Mouse (Mus musculus) forebrain, embryonic 12.5 days (tissue): ENCODE measurements at regions not wholly inside any gene's neighbourhood (a gene's known extent, or its start where the extent isn't known, plus 50 kb on each side); places are given as distances from the start of the nearest gene placed in this dataset.

ENCODE experiments used
- ATAC-seq: fragments of 200-750 bp; cut with Nextera tagmentation; 2 replicates; pipeline ENCODE4 v1.8.0; 2017; ENCODE audit warnings: moderate TSS enrichment; ENCODE audit not compliant: low FRiP score
- H3K27ac ChIP-seq: fragments of 300-500 bp; sonication (generic); 2 replicates; pipeline ENCODE4 v1.5.1; 2016; ENCODE audit warnings: mild to moderate bottlenecking
- H3K27me3 ChIP-seq: fragments of 300-500 bp; sonication (generic); 2 replicates; pipeline ENCODE4 v1.6.1; 2016; ENCODE audit warnings: mild to moderate bottlenecking
- H3K36me3 ChIP-seq: fragments of 300-500 bp; sonication (generic); replicated peaks from 2 replicates; pipeline ENCODE4 v1.6.1; 2016; ENCODE audit warnings: mild to moderate bottlenecking
- H3K4me1 ChIP-seq: fragments of 300-500 bp; sonication (generic); 2 replicates; pipeline ENCODE4 v1.6.1; 2016
- H3K4me2 ChIP-seq: fragments of 300-500 bp; sonication (generic); 2 replicates; pipeline ENCODE4 v1.6.1; 2016; ENCODE audit warnings: mild to moderate bottlenecking, moderate library complexity
- H3K4me3 ChIP-seq: fragments of 300-500 bp; sonication (generic); replicated peaks from 2 replicates; pipeline ENCODE4 v1.5.1; 2016; ENCODE audit warnings: mild to moderate bottlenecking
- H3K9ac ChIP-seq: fragments of 300-500 bp; sonication (generic); 2 replicates; pipeline ENCODE4 v1.6.1; 2016; ENCODE audit warnings: mild to moderate bottlenecking
- H3K9me3 ChIP-seq: fragments of 300-500 bp; sonication (generic); 2 replicates; pipeline ENCODE4 v1.6.1; 2016
- WGBS: fragments of 180-500 bp; shearing (Covaris S2); methylation state at CpG from one replicate; pipeline ENCODE4 v1.1.7; 2016; 5-methylcytosine and 5-hydroxymethylcytosine counted together

DNA sequence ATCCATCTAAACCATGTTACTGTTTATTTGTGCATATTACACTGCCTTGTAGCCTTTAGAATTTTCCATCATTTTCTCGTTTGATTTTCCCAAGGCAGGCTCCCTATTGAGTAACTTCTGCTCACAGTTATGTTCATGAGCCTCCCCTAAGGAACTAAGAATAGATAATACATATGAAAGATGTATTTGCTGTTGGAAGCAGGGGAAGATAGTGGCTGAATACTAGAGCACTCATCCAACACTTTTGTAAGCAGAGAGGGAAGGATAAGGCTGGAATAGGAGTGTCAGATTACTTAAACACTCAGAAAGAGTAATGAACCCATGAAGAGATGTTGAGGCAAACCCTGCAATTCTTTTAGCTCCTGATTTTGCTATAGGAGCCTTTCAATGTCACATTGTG lies 1055.1 kb downstream of the Brinp1 start:
- ATAC-seq = no peak
- Histone ChIP-seq H3K36me3 (no peaks in the 10 kb centered on the region), H3K4me3 (no peak overlapping the region), H3K4me1 (no peaks in the 10 kb centered on the region), H3K4me2 (no peak overlapping the region), H3K9ac (no peak overlapping the region), H3K27ac (no peak overlapping the region), H3K27me3 (no peaks in the 10 kb centered on the region), H3K9me3 (no peaks in the 10 kb centered on the region)
- 80% methylated on average over 1 of the region's 1 CpGs for WGBS

GRCm38 (mm10) chr4:67891946-67892575 lies 1062.1 kb downstream of the Brinp1 start:
- WGBS = 76% methylated on average over 1 of the region's 1 CpGs
- no peak for ATAC-seq

GRCm38 (mm10) chr4:67887954-67888353 lies 1060.6 kb downstream of the Tlr4 start:
- no peak overlapping the region for H3K4me3 ChIP-seq
- no peak for ATAC-seq
- H3K27ac ChIP-seq = no peak overlapping the region
- no peaks in the 10 kb centered on the region for H3K9me3 ChIP-seq
- H3K36me3 ChIP-seq = no peaks in the 10 kb centered on the region
- no peaks in the 10 kb centered on the region for H3K4me1 ChIP-seq
- H3K4me2 ChIP-seq = no peak overlapping the region
- no peak overlapping the region for H3K9ac ChIP-seq
- H3K27me3 ChIP-seq = no peaks in the 10 kb centered on the region

More at GRCm38 (mm10) chr4:67891946-67892575, 1062.1 kb downstream of the Brinp1 start:
- Histone ChIP-seq H3K27me3 (no peaks in the 10 kb centered on the region), H3K36me3 (no peaks in the 10 kb centered on the region), H3K4me3 (no peak overlapping the region), H3K27ac (no peak overlapping the region), H3K4me2 (no peak overlapping the region), H3K9me3 (no peaks in the 10 kb centered on the region), H3K9ac (no peak overlapping the region), H3K4me1 (no peaks in the 10 kb centered on the region)

DNA sequence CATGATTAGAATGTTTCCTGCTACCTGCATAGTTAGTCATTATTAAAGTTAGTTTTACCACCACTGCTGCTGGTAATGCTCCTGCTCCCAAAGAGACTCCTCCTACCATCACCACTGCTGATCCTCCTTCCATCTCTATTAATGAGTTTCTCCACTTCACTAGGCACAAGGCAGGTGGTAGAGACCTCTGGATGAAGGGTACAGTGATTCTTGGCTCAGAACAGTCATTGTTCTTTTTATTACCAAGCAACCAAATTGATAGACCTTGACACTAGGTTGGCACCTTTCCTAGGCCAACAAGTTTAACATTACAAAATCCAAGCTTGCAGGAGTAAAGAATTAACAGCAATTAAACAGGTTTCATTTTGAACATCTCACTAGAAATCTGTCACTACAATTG lies 1057.8 kb downstream of the Tlr4 start:
- no peak for ATAC-seq
- Histone ChIP-seq H3K4me3 (no peak overlapping the region), H3K36me3 (no peaks in the 10 kb centered on the region), H3K4me1 (no peaks in the 10 kb centered on the region), H3K9me3 (no peaks in the 10 kb centered on the region), H3K27ac (no peak overlapping the region), H3K4me2 (no peak overlapping the region), H3K27me3 (no peaks in the 10 kb centered on the region), H3K9ac (no peak overlapping the region)

DNA sequence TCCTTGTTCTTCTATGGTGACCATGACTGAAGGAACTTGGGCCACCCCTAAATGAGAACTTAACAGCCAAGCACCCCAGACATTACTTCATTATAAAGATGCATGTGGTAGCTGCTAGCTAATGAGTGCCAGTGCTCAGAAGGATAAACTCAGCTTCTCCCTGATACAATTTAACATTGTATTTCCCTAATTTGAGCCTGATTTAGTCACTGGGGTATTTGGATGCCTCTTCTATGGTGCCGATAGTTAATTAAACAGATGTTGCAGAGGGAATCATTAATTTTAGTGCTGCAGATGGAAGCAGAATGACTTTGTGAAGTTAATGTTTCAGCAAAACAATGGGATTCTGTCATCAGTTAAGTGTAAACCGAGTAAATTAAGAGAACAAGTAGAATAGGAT lies 1034.8 kb downstream of the Tlr4 start:
- Histone ChIP-seq H3K9ac (no peak overlapping the region), H3K4me2 (no peak overlapping the region), H3K36me3 (no peaks in the 10 kb centered on the region), H3K27ac (no peak overlapping the region), H3K9me3 (no peaks in the 10 kb centered on the region), H3K27me3 (no peaks in the 10 kb centered on the region), H3K4me1 (no peaks in the 10 kb centered on the region), H3K4me3 (no peak overlapping the region)
- WGBS = 76% methylated on average over 2 of the region's 2 CpGs
- no peak for ATAC-seq

GRCm38 (mm10) chr4:67861801-67862200 lies 1034.4 kb downstream of the Tlr4 start:
- Histone ChIP-seq H3K27me3 (no peaks in the 10 kb centered on the region), H3K9ac (no peak overlapping the region), H3K4me2 (no peak overlapping the region), H3K4me1 (no peaks in the 10 kb centered on the region), H3K4me3 (no peak overlapping the region), H3K36me3 (no peaks in the 10 kb centered on the region), H3K27ac (no peak overlapping the region), H3K9me3 (no peaks in the 10 kb centered on the region)
- no peak for ATAC-seq
- 85% methylated on average over 1 of the region's 1 CpGs for WGBS

- 85% methylated on average over 4 of the region's 4 CpGs for WGBS
- Histone ChIP-seq H3K4me3 (no peak overlapping the region), H3K36me3 (no peaks in the 10 kb centered on the region), H3K9me3 (no peaks in the 10 kb centered on the region), H3K27ac (no peak overlapping the region), H3K4me1 (no peaks in the 10 kb centered on the region), H3K9ac (no peak overlapping the region), H3K27me3 (no peaks in the 10 kb centered on the region), H3K4me2 (no peak overlapping the region)
- ATAC-seq = no peak
These were observed 1025.6 kb downstream of the Tlr4 start for GRCm38 (mm10) chr4:67853001-67853400.

GRCm38 (mm10) chr4:67833397-67833796 lies 1006.0 kb downstream of the Tlr4 start:
- 70% methylated on average over 4 of the region's 4 CpGs for WGBS
- Histone ChIP-seq H3K9me3 (no peaks in the 10 kb centered on the region), H3K4me3 (no peak overlapping the region), H3K9ac (no peak overlapping the region), H3K4me2 (no peak overlapping the region), H3K36me3 (no peaks in the 10 kb centered on the region), H3K27me3 (no peaks in the 10 kb centered on the region), H3K4me1 (no peaks in the 10 kb centered on the region), H3K27ac (no peak overlapping the region)
- ATAC-seq = no peak

GRCm38 (mm10) chr4:67825484-67825883 lies 998.1 kb downstream of the Tlr4 start:
- Histone ChIP-seq H3K9ac (no peak overlapping the region), H3K36me3 (no peaks in the 10 kb centered on the region), H3K27me3 (no peaks in the 10 kb centered on the region), H3K4me2 (no peak overlapping the region), H3K9me3 (no peaks in the 10 kb centered on the region), H3K4me1 (no peaks in the 10 kb centered on the region), H3K4me3 (no peak overlapping the region), H3K27ac (no peak overlapping the region)
- no peak for ATAC-seq
- 50% methylated on average over 1 of the region's 1 CpGs for WGBS

DNA sequence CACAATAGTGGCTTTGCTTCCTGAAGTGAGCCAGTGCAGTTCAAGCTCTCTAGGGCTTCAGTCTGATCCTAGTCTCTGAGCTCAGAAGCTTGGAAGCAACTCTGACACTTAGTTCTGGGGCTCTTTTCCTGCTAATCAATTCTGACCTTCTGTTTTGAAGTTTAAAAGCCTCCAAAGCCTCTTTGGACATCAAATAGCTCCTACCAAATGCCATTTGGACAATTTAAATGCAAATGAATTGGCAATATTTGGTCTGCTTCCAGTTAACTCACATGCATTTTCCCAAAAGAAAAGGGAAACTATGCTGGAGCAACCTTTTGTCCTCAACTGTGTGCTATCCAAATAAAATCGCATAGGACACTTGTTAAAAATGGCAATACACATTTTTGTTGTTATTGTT lies 968.7 kb downstream of the Tlr4 start:
- no peak for ATAC-seq
- no peak overlapping the region for H3K27ac ChIP-seq
- WGBS = 19% methylated on average over 1 of the region's 1 CpGs

More for the DNA sequence above, 968.7 kb downstream of the Tlr4 start:
- Histone ChIP-seq H3K4me3 (no peak overlapping the region), H3K9ac (no peak overlapping the region), H3K9me3 (no peaks in the 10 kb centered on the region), H3K27me3 (no peaks in the 10 kb centered on the region), H3K4me2 (no peak overlapping the region), H3K4me1 (peaks cover 4% of the 10 kb centered on the region), H3K36me3 (no peaks in the 10 kb centered on the region)
